Mouse (Mus musculus): ENCODE results near the gene Sox13. TPM values are rescaled to one million over a fixed set of nuclear protein-coding genes. Genes with fewer than 3 reads are reported as not detected.
"Not testable (repeated sequence)": the region's sequence is repeated elsewhere in the genome, so short reads cannot be mapped to it uniquely, and the experiment has no call there.

Gene Sox13
- polyA plus RNA-seq, 1 experiment from 2014 or later = 8.8 TPM

DNA sequence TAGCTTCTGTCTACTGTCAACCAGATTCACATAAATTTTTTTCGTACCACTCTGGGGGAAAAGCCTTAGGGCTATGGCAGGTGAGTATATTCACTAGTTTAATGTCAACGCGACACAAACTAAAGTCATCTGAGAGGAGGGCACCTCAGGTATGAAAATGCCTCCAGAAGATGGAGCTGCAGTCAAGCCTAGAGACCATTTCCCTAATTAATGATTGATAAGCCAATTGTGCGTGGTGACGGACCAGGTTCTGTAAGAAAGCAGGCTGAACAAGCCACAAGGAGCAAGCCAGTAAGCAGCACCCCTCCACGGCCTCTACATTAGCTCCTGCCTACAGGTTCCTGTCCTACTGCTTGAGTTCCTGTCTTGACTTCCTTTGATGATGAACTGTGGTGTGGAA is 63.2 kb downstream of the Sox13 start:
- Histone ChIP-seq H3K9ac (no peak overlapping the region), H3K27me3 (peaks cover 26% of the 10 kb centered on the region), H3K4me2 (no peak overlapping the region), H3K36me3 (no peaks in the 10 kb centered on the region), H3K27ac (replicated peaks) (no peak overlapping the region), H3K9me3 (no peaks in the 10 kb centered on the region), H3K4me3 (no peak overlapping the region), H3K4me1 (replicated peaks) (peaks cover 8% of the 10 kb centered on the region)
- no peak for ATAC-seq (ENCODE audit: low read depth)
- 86% methylated on average over 6 of the region's 6 CpGs for WGBS

DNA sequence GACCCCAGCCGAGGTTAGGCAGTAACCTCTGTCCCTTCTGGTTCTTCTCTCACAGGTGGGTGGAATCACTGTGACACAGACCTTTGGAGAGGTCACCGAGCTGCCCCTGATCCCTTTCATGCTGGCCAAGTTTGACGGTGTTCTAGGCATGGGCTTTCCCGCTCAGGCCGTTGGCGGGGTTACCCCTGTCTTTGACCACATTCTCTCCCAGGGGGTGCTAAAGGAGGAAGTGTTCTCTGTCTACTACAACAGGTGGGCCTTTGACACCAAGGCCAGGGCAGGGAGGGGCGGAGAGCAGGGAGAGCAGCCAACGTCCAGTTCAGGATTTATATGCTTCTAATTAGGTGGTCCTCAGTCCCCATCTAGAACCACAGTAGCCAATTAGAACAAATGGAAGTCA is 67.8 kb downstream of the Sox13 start:
- ATAC-seq (ENCODE audit: low read depth) = no peak
- Histone ChIP-seq H3K9me3 (no peaks in the 10 kb centered on the region), H3K27me3 (no peaks in the 10 kb centered on the region; the same call in none of the 2 replicates), H3K27ac (replicated peaks) (no peak overlapping the region), H3K9ac (no peak overlapping the region), H3K4me3 (no peak overlapping the region), H3K4me1 (replicated peaks) (peaks cover 11% of the 10 kb centered on the region), H3K4me2 (no peak overlapping the region), H3K36me3 (no peaks in the 10 kb centered on the region)
- 63% methylated on average over 8 of the region's 8 CpGs for WGBS

DNA sequence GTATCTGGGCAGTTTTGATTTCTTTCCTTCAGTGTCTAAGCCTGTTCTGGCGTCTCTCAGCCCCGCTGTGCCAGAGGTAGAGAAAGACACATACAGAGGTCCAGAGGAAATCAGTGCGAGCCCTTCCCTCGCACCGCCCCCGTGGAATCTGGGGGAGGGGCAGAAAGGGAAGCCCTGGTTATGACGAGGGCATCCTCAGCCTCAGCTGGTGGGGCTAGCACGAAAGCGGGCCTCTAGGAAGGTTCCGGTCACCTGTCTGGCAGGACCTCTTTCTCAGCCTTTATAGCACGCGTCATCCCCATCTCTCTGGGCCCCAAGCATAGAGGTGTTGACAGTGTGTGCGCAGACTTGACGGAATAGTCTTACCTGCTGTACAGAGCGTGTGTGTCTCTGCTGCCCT is 68.3 kb downstream of the Sox13 start:
- Histone ChIP-seq H3K4me2 (no peak overlapping the region), H3K9me3 (no peaks in the 10 kb centered on the region), H3K27ac (replicated peaks) (no peak overlapping the region), H3K9ac (no peak overlapping the region), H3K4me1 (replicated peaks) (peaks cover 11% of the 10 kb centered on the region), H3K4me3 (no peak overlapping the region), H3K27me3 (no peaks in the 10 kb centered on the region; the same call in none of the 2 replicates), H3K36me3 (no peaks in the 10 kb centered on the region)
- WGBS = 59% methylated on average over 15 of the region's 15 CpGs
- no peak for ATAC-seq (ENCODE audit: low read depth)

DNA sequence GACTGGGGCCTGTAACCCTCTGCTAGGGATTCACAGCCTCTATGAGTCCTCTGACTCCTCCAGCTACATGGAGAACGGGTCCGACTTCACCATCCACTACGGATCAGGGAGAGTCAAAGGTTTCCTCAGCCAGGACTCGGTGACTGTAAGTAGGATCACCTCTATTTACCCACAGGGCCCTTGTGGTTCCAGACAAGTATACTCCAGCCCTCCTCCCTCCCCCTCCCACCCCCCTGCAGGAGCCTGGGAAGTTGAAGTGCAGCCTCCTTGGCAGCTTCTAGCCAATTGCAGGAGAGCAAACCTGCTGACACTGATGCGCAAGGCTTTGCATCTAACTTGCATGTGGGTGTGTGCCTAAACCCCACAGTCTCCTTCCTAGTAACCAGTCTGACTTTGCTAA is 68.7 kb downstream of the Sox13 start:
- Histone ChIP-seq H3K27me3 (no peaks in the 10 kb centered on the region; the same call in none of the 2 replicates), H3K4me2 (no peak overlapping the region), H3K9me3 (no peaks in the 10 kb centered on the region), H3K36me3 (no peaks in the 10 kb centered on the region), H3K4me1 (replicated peaks) (peaks cover 15% of the 10 kb centered on the region), H3K27ac (replicated peaks) (no peak overlapping the region), H3K4me3 (no peak overlapping the region), H3K9ac (no peak overlapping the region)
- ATAC-seq (ENCODE audit: low read depth) = no peak
- 57% methylated on average over 5 of the region's 5 CpGs for WGBS

DNA sequence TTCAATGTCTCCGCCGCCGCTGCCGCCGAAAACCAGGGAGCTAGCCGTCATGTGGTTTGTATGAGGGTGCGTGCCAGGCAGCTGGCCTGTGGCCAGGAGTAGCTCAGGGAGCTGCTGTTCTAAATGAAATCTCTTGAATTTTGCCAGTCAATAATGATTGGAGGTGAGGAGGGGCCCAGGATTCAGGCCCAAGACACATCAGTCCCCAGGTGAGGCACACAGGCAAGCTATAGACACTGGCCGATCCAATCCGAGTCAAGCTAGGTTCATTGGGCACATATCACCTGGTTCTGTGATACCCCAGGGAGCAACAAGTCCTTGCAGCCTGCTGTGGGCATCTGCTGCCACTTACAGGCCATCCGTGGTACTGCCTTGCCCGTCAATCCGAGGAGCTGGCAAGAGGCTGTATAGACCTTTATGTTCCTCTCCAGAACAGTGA is 70.8 kb downstream of the Sox13 start:
- no peak overlapping the region for H3K9ac ChIP-seq
- no peak overlapping the region for H3K4me3 ChIP-seq
- 45% methylated on average over 12 of the region's 12 CpGs for WGBS
- H3K9me3 ChIP-seq = no peaks in the 10 kb centered on the region
- no peak overlapping the region for H3K4me2 ChIP-seq
- no peaks in the 10 kb centered on the region for H3K36me3 ChIP-seq
- H3K4me1 ChIP-seq (replicated peaks) = peaks cover 18% of the 10 kb centered on the region
- ATAC-seq (ENCODE audit: low read depth) = peak; percentile 61; the same call in 1 of the 2 replicates
- H3K27ac ChIP-seq (replicated peaks) = no peak overlapping the region
- H3K27me3 ChIP-seq = no peaks in the 10 kb centered on the region; the same call in none of the 2 replicates

DNA sequence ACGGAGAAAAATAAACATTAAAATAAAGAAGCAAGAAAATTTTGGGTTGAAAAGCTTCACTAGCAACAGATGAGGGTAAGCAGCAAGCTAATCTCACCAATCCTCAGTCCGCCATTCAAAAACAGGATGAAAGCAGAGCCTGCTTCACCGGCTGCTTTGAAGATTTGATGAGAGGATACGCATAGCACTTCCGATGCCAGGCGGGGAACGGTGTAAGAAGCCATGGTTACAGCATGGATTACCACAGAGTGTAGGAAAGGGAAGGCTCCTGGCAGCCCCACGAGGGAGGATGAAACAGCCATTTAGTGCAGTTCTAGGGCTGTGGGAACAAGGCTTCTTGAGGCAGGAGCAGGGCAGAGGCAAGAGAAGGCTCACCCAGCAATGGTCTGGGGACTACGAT is 72.4 kb downstream of the Sox13 start:
- ATAC-seq (ENCODE audit: low read depth) = no peak
- H3K36me3 ChIP-seq = no peaks in the 10 kb centered on the region
- WGBS = 64% methylated on average over 9 of the region's 9 CpGs

DNA sequence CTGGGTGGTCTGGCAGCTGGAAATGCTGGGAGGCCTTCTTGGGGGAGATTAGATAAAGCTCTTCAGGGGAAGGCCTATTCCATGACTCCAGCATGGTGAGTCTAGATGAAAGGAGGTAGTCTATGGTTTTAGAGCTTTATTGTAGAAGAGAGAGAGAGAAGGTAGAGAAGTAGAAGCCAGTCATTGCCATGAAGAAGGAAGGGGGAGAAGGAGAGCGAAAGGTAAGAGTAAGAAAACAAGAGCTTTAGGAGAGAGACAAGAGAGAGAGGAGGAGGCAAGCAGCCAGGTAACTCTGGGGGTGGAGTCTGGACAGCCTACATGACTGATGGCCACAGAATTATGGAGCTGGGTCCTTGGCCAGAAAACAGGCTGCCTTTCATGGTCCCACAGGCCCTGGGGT is 74.0 kb downstream of the Sox13 start, which contains the start of gene Ren1:
TSS of gene Ren1 (plus strand) at position 301 of the 400 bp plus-strand sequence.
- ATAC-seq (ENCODE audit: low read depth) = no peak
- H3K36me3 ChIP-seq = no peaks in the 10 kb centered on the region
- no peak within 1 kb of the TSS for H3K4me2 ChIP-seq
- no peak within 1 kb of the TSS for H3K9ac ChIP-seq
- 93% methylated on average over 1 of the region's 1 CpGs for WGBS
- no peaks in the 10 kb centered on the region; the same call in none of the 2 replicates for H3K27me3 ChIP-seq
- no peak within 1 kb of the TSS for H3K4me3 ChIP-seq
- no peaks in the 10 kb centered on the region for H3K9me3 ChIP-seq
- H3K4me1 ChIP-seq (replicated peaks) = peaks cover 18% of the 10 kb centered on the region
- no peak within 1 kb of the TSS for H3K27ac ChIP-seq (replicated peaks)

More for the DNA sequence above, 72.4 kb downstream of the Sox13 start:
- Histone ChIP-seq H3K4me2 (no peak overlapping the region), H3K27me3 (no peaks in the 10 kb centered on the region; the same call in none of the 2 replicates), H3K9me3 (no peaks in the 10 kb centered on the region), H3K4me3 (no peak overlapping the region), H3K4me1 (replicated peaks) (peaks cover 18% of the 10 kb centered on the region), H3K27ac (replicated peaks) (no peak overlapping the region), H3K9ac (no peak overlapping the region)

DNA sequence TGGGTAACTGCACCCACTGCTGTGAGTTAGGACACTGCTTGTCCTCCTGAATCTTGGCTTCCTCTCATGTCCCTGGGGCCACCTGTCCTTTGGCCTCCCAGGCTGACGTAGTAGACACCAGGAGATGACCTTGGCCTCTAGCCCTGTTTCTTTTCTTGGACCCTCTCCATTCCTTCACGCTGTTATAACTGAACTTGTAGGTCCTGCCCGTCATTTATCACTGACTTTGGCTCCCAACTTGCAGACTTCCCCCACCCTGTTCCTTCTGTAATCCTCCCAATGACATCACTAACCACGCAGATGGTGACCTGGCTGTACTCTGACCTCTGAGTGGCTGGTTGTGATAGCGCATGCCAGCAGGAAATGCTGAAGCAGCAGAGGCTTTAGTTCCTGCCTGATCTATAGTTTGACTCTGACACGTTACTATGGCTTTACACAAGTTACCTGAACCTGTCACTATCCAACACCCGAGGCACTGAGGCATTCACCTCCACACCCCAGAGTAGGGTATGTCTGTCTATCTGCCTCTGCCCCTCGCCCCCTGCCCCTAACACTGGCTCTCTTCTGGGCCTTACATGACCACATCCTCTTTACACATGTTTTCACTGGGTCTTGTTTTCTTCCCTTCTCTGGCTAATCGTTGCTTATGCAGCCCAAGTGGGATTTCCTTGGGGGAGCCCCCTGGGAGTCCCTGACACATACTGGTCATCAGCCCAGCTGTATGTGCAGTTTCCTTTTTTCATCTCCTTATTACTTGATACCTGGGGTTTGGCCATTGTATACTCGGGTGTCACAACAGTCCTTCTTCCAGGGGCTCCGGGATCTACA is 76.3 kb downstream of the Sox13 start:
- Histone ChIP-seq H3K4me2 (no peak overlapping the region), H3K36me3 (no peaks in the 10 kb centered on the region), H3K4me1 (replicated peaks) (peaks cover 13% of the 10 kb centered on the region), H3K9me3 (no peaks in the 10 kb centered on the region), H3K4me3 (no peak overlapping the region), H3K27ac (replicated peaks) (no peak overlapping the region), H3K9ac (no peak overlapping the region), H3K27me3 (no peaks in the 10 kb centered on the region)
- no peak for ATAC-seq (ENCODE audit: low read depth)
- 74% methylated on average over 11 of the region's 11 CpGs for WGBS

DNA sequence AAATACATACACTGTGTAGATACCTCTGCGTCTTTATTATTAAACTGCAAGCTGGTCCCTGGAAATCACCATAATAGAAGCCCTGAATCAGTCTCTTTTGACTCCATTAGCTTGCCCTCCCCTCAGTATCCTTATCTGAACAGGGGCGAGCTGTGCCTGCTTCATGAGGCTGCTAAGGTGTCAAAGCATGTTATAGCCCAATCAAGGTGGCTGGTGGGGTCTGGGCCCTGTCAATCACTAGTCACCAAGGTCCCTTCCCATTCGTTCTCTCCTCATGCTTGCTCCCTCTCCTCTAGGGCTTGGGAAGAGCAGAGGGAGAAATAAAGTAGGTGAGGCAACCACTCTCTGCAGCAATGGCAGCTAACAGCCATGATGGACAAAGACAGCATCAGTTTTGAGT is 77.0 kb downstream of the Sox13 start:
- Histone ChIP-seq H3K4me1 (replicated peaks) (peaks cover 13% of the 10 kb centered on the region), H3K9me3 (no peaks in the 10 kb centered on the region), H3K9ac (no peak overlapping the region), H3K36me3 (no peaks in the 10 kb centered on the region), H3K27ac (replicated peaks) (no peak overlapping the region), H3K27me3 (no peaks in the 10 kb centered on the region), H3K4me2 (no peak overlapping the region), H3K4me3 (no peak overlapping the region)
- 76% methylated on average over 3 of the region's 3 CpGs for WGBS
- no peak for ATAC-seq (ENCODE audit: low read depth)

DNA sequence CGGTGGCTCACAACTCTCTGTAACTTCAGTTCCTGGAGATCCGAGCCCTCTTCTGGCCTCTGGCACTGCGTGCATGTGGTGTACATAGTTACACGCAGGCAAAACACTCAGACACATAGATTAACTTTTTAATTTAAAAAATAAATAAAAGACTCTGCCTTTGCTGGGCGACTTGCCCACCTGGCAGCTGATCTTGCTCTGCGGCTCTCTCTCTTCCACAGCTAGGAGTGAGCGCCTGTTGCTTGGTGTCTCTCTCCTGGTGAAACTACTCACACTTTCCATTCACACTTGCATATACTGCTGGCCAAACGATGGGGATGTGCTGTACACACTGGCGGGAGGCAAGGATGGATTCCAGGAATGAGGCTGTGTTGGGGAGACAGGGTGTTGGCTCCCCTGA is 77.6 kb downstream of the Sox13 start:
- Histone ChIP-seq H3K27ac (replicated peaks) (no peak overlapping the region), H3K9ac (no peak overlapping the region), H3K27me3 (no peaks in the 10 kb centered on the region), H3K9me3 (no peaks in the 10 kb centered on the region), H3K4me3 (no peak overlapping the region), H3K36me3 (no peaks in the 10 kb centered on the region), H3K4me1 (replicated peaks) (peaks cover 8% of the 10 kb centered on the region), H3K4me2 (no peak overlapping the region)
- 90% methylated on average over 9 of the region's 9 CpGs for WGBS
- no peak for ATAC-seq (ENCODE audit: low read depth)

DNA sequence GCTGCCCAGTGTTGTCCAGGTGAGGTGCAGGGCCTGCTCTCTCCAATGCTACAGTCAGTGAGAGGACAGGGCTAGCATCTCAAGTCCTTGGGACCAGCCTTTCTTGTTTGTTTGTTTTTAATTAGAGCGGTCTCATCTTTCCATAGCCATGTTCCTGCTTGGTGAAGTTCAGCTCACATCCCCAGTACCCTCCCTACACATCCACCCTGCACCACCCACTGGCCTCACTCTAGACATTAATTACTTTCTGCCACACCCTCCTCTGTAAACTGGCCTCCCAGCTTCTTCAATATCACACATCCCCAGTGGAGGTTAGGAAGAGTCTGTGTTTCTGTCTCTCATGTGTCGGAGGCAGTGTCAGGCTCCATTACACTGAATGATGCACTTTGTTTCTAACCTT is 79.8 kb downstream of the Sox13 start:
- Histone ChIP-seq H3K4me3 (no peak overlapping the region), H3K36me3 (no peaks in the 10 kb centered on the region), H3K9me3 (no peaks in the 10 kb centered on the region), H3K4me1 (replicated peaks) (no peaks in the 10 kb centered on the region), H3K27ac (replicated peaks) (no peak overlapping the region), H3K9ac (no peak overlapping the region), H3K27me3 (no peaks in the 10 kb centered on the region), H3K4me2 (no peak overlapping the region)
- WGBS = 88% methylated on average over 2 of the region's 2 CpGs
- ATAC-seq (ENCODE audit: low read depth) = no peak

DNA sequence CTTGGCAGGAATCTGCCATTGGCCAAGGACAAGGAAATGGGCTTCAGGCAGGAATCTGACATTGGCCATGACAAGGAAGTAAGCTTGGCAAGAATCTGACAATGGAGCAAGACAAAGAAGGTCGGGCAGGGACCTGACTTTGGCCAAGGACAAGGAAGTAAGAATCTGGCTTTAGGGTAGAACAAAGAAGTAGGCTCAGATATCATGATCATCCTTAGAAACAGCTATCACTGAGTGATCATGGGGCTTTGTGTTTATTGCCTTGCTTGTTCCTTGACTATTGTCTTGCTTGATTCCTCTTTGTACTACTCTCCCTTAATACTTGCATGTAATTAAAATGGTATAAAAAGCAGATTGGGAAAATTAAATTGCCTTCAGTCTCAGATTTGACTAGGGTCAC is 83.8 kb downstream of the Sox13 start:
- not testable (repeated sequence) for H3K4me2 ChIP-seq; H3K4me3 ChIP-seq; H3K4me1 ChIP-seq (replicated peaks); H3K36me3 ChIP-seq; ATAC-seq (ENCODE audit: low read depth); H3K27me3 ChIP-seq; H3K27ac ChIP-seq (replicated peaks); H3K9ac ChIP-seq; H3K9me3 ChIP-seq
- 70% methylated on average over 1 of the region's 1 CpGs for WGBS

DNA sequence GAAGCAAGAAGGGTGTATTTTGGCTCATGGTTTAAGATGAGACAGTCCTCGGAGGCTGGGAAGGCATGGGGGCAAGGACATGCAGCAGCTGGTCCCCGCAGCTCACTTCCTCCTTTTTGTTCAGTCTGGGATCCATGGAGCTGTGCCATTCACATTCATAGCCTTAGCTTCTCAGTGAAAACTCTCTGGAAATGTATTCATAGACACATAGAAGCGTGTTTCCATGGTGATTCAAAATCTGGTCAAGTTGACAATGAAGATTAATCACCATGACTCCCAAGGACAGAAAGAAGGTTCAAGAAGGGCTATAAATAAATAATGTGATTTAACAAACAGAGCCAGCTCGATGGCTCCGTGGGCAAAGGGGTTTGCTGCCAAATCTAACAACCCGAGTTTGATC is 90.2 kb downstream of the Sox13 start:
- WGBS = 65% methylated on average over 6 of the region's 6 CpGs

More for the DNA sequence above, 90.2 kb downstream of the Sox13 start:
- ATAC-seq (ENCODE audit: low read depth) = no peak
- Histone ChIP-seq H3K9ac (no peak overlapping the region), H3K36me3 (no peaks in the 10 kb centered on the region), H3K4me2 (no peak overlapping the region), H3K4me1 (replicated peaks) (peaks cover 22% of the 10 kb centered on the region), H3K4me3 (no peak overlapping the region), H3K27ac (replicated peaks) (no peak overlapping the region), H3K9me3 (no peaks in the 10 kb centered on the region), H3K27me3 (peaks cover 14% of the 10 kb centered on the region)
